Mouse (Mus musculus): ENCODE results near the gene Kcnk10. TPM values are rescaled to one million over a fixed set of nuclear protein-coding genes. Genes with fewer than 3 reads are reported as not detected.

The Kcnk10 gene
- polyA plus RNA-seq, 1 experiment from 2014 or later = 0.74 TPM

- no peak overlapping the region for H3K27ac ChIP-seq (ENCODE audit: low read depth, low read length)
- no peak for TF ChIP-seq CTCF (IDR thresholded peaks at IDR 0.05; ENCODE audit: low read depth)
- no peak overlapping the region for H3K4me3 ChIP-seq (ENCODE audit: low read depth, low read length)
- H3K4me2 ChIP-seq (replicated peaks; ENCODE audit: low read depth) = no peak overlapping the region
- no peaks in the 10 kb centered on the region for H3K4me1 ChIP-seq (replicated peaks; ENCODE audit: control insufficient read depth, insufficient read depth, low read length)
- WGBS = 54% methylated on average over 1 of the region's 1 CpGs
- no peak overlapping the region for H3K9ac ChIP-seq (ENCODE audit: low read depth, low read length)
- H3K36me3 ChIP-seq (ENCODE audit: control insufficient read depth, insufficient read depth) = no peaks in the 10 kb centered on the region
- ATAC-seq = no peak
- H3K27me3 ChIP-seq (replicated peaks; ENCODE audit: control insufficient read depth, insufficient read depth, low read length) = no peaks in the 10 kb centered on the region
- no peaks in the 10 kb centered on the region for H3K9me3 ChIP-seq (ENCODE audit: control insufficient read depth)
Observed at GRCm38 (mm10) chr12:98406598-98406997, 171.5 kb downstream of the Kcnk10 start.

GRCm38 (mm10) chr12:98406076-98406475 is 172.0 kb downstream of the Kcnk10 start:
- Histone ChIP-seq H3K9ac (ENCODE audit: low read depth, low read length) (no peak overlapping the region), H3K27ac (ENCODE audit: low read depth, low read length) (no peak overlapping the region), H3K36me3 (ENCODE audit: control insufficient read depth, insufficient read depth) (no peaks in the 10 kb centered on the region), H3K4me2 (replicated peaks; ENCODE audit: low read depth) (no peak overlapping the region), H3K9me3 (ENCODE audit: control insufficient read depth) (no peaks in the 10 kb centered on the region), H3K4me1 (replicated peaks; ENCODE audit: control insufficient read depth, insufficient read depth, low read length) (no peaks in the 10 kb centered on the region), H3K27me3 (replicated peaks; ENCODE audit: control insufficient read depth, insufficient read depth, low read length) (no peaks in the 10 kb centered on the region), H3K4me3 (ENCODE audit: low read depth, low read length) (no peak overlapping the region)
- TF ChIP-seq CTCF (IDR thresholded peaks at IDR 0.05; ENCODE audit: low read depth) = no peak
- 58% methylated on average over 4 of the region's 4 CpGs for WGBS
- ATAC-seq = no peak

- no peaks in the 10 kb centered on the region for H3K36me3 ChIP-seq (ENCODE audit: control insufficient read depth, insufficient read depth)
- no peak overlapping the region for H3K9ac ChIP-seq (ENCODE audit: low read depth, low read length)
- H3K4me2 ChIP-seq (replicated peaks; ENCODE audit: low read depth) = no peak overlapping the region
- no peaks in the 10 kb centered on the region for H3K27me3 ChIP-seq (replicated peaks; ENCODE audit: control insufficient read depth, insufficient read depth, low read length)
- WGBS = 65% methylated on average over 4 of the region's 4 CpGs
- H3K9me3 ChIP-seq (ENCODE audit: control insufficient read depth) = no peaks in the 10 kb centered on the region
- no peak for ATAC-seq
- no peak for TF ChIP-seq CTCF (IDR thresholded peaks at IDR 0.05; ENCODE audit: low read depth)
- no peak overlapping the region for H3K27ac ChIP-seq (ENCODE audit: low read depth, low read length)
- H3K4me3 ChIP-seq (ENCODE audit: low read depth, low read length) = no peak overlapping the region
- H3K4me1 ChIP-seq (replicated peaks; ENCODE audit: control insufficient read depth, insufficient read depth, low read length) = no peaks in the 10 kb centered on the region
Observed at GRCm38 (mm10) chr12:98396586-98396985, 181.5 kb downstream of the Kcnk10 start.

- H3K9ac ChIP-seq (ENCODE audit: low read depth, low read length) = no peak overlapping the region
- H3K27ac ChIP-seq (ENCODE audit: low read depth, low read length) = no peak overlapping the region
- H3K36me3 ChIP-seq (ENCODE audit: control insufficient read depth, insufficient read depth) = no peaks in the 10 kb centered on the region
- no peaks in the 10 kb centered on the region for H3K27me3 ChIP-seq (replicated peaks; ENCODE audit: control insufficient read depth, insufficient read depth, low read length)
- no peak for ATAC-seq
- no peaks in the 10 kb centered on the region for H3K4me1 ChIP-seq (replicated peaks; ENCODE audit: control insufficient read depth, insufficient read depth, low read length)
- no peak for TF ChIP-seq CTCF (IDR thresholded peaks at IDR 0.05; ENCODE audit: low read depth)
- 86% methylated on average over 5 of the region's 5 CpGs for WGBS
- H3K4me2 ChIP-seq (replicated peaks; ENCODE audit: low read depth) = no peak overlapping the region
- H3K9me3 ChIP-seq (ENCODE audit: control insufficient read depth) = no peaks in the 10 kb centered on the region
- no peak overlapping the region for H3K4me3 ChIP-seq (ENCODE audit: low read depth, low read length)
Observed at GRCm38 (mm10) chr12:98394115-98394514, 184.0 kb downstream of the Kcnk10 start.

GRCm38 (mm10) chr12:98391347-98391746 is 186.8 kb downstream of the Kcnk10 start:
- Histone ChIP-seq H3K27ac (ENCODE audit: low read depth, low read length) (no peak overlapping the region), H3K27me3 (replicated peaks; ENCODE audit: control insufficient read depth, insufficient read depth, low read length) (no peaks in the 10 kb centered on the region), H3K4me1 (replicated peaks; ENCODE audit: control insufficient read depth, insufficient read depth, low read length) (no peaks in the 10 kb centered on the region), H3K4me3 (ENCODE audit: low read depth, low read length) (no peak overlapping the region), H3K9ac (ENCODE audit: low read depth, low read length) (no peak overlapping the region), H3K4me2 (replicated peaks; ENCODE audit: low read depth) (no peak overlapping the region), H3K9me3 (ENCODE audit: control insufficient read depth) (no peaks in the 10 kb centered on the region), H3K36me3 (ENCODE audit: control insufficient read depth, insufficient read depth) (no peaks in the 10 kb centered on the region)
- WGBS = 74% methylated on average over 5 of the region's 5 CpGs
- TF ChIP-seq CTCF (IDR thresholded peaks at IDR 0.05; ENCODE audit: low read depth) = no peak
- no peak for ATAC-seq

- H3K9me3 ChIP-seq (ENCODE audit: control insufficient read depth) = no peaks in the 10 kb centered on the region
- WGBS = 86% methylated on average over 4 of the region's 4 CpGs
- H3K4me3 ChIP-seq (ENCODE audit: low read depth, low read length) = no peak overlapping the region
- H3K36me3 ChIP-seq (ENCODE audit: control insufficient read depth, insufficient read depth) = no peaks in the 10 kb centered on the region
- H3K27ac ChIP-seq (ENCODE audit: low read depth, low read length) = no peak overlapping the region
- H3K4me2 ChIP-seq (replicated peaks; ENCODE audit: low read depth) = no peak overlapping the region
- TF ChIP-seq CTCF (IDR thresholded peaks at IDR 0.05; ENCODE audit: low read depth) = no peak
- H3K27me3 ChIP-seq (replicated peaks; ENCODE audit: control insufficient read depth, insufficient read depth, low read length) = no peaks in the 10 kb centered on the region
- H3K9ac ChIP-seq (ENCODE audit: low read depth, low read length) = no peak overlapping the region
- no peak for ATAC-seq
- no peaks in the 10 kb centered on the region for H3K4me1 ChIP-seq (replicated peaks; ENCODE audit: control insufficient read depth, insufficient read depth, low read length)
Observed at GRCm38 (mm10) chr12:98389618-98390017, 188.5 kb downstream of the Kcnk10 start.

Other genes with a start within 250 kb of the Kcnk10 start
- gene Spata7, start 49.8 kb upstream of the Kcnk10 start, polyA plus RNA-seq (2015; fragmentation: Nextera tagmentation; extraction: Ambion mirVana) = 2.7 and 3.3 TPM in 2 replicates
- gene Ptpn21, start 159.1 kb upstream of the Kcnk10 start, polyA plus RNA-seq (2015; fragmentation: Nextera tagmentation; extraction: Ambion mirVana) = 4.3 and 4.7 TPM in 2 replicates
- gene Zc3h14, start 168.7 kb upstream of the Kcnk10 start, polyA plus RNA-seq (2015; fragmentation: Nextera tagmentation; extraction: Ambion mirVana) = 34.1 and 37.9 TPM in 2 replicates